Mouse (Mus musculus) brain, adult 2 months (tissue): ENCODE measurements around the gene Lsr.
"Not testable (repeated sequence)": the region's sequence is repeated elsewhere in the genome, so short reads cannot be mapped to it uniquely, and the experiment has no call there.

Experiments
- DNase-seq: peaks from one replicate; pipeline ENCODE4 v3.0.0; 2011; ENCODE audit warnings: low read depth, low spot score

The Lsr gene

DNA sequence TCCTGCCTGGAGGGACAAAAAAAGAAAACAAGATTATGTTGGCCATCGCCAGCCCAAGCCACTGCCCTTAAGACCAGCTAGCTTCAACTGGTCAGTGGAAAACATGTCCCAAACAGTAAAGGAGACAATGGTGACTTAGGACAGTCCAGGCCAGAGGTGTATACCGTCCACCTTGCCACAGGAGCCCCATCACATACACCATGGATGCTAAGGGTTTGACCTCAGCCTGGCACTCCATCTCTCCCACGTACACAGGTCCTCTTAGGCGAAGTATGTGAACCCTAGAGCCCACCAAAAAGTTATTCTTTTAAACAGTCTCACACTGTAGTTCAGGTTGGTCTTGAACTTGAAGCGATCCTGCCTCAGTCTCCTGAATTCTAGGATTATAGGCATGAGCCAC lies 10.4 kb downstream of the Lsr start:
- DNase-seq, result no peak

DNA sequence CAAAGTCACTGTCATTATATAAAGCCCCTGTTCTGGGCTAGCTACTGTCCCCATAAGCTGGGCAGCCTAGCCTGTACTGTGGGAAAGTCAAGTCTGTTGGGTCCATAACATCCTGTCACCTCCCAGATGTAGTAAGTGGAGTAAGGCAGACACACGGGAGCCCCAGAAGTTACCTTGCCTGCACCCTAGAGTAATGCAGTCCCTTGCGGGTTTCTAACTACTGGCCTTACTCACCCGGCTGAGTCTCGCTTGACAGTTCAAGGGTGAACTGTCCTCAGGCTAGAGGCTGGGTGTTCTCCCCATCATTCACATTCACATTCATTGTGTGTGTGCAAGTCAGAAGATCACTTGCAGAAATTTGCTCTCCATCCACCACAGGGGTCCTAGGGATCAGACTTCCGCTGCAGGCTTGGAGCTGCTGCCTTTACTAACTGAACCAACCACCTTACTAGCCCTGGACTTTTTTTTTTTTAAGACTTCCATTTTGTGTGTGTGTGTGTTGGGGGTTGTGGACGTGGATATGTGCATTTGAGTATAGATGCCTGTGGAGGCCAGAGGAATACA lies 13.4 kb downstream of the Lsr start:
- DNase-seq, result no peak

DNA sequence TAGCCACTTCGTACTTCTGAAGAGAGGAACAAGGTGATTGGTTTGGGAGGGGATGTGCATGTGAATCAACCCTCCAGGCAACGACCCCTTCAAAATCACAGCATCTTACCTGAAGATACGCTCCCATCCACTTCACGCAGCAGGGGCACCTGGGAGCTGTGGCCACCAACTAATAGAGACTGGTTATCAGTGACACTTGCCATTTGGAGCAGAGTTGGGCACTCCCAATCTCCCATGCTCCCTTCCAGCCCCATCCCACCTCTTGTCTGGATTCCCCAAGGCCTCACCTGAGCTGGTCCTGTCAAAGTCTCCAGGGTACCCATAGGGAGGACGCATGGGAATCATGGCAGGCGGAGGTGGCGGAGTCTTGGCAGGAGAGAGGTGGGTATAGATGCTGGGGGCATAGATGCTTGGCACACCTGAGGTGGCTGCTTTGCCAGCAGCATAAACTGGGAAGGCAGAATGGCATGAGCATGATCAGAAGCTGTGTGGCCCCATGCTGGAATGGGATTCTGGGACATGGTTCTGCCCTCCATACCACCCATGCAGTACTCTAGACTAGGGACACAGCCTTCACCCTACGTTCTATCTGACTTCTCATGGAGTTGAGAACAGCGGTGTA lies 14.3 kb downstream of the Lsr start:
- no peak for DNase-seq

DNA sequence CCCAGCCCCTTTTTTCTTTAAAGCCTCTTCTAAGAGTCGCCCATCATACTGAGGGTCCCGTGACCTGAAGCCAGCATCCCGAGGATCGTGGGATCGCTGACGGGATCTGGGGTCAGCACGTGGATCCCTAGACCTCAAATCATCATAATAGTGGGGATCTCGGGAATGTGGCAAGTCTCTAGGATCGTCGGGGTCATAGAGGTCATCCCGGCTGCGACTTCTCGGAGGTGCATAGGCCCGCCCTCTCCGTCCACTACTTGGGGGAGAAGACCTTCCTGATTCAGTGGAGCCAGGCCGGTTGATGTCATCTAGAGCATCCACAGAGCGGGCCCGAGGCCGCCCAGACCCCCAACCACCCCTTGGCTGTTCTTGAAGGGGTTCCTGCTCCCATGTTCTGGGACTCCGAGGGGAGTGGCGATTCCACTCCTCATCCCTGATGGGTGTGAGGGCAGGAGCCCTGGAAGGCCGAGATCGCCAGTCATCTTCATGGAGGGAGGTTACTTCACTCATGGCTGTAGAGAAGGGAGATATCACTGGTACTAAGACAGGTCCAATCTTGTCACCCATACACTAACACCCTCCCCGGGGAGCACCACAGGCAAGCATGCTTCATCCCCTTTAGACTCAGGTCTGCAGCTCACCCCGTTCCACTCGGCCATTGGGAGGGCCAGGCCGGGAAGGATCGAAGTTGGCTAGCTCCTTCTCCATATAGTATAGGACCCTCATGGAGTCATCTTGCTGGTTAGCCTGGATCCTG lies 15.0 kb downstream of the Lsr start:
- DNase-seq, result no peak

DNA sequence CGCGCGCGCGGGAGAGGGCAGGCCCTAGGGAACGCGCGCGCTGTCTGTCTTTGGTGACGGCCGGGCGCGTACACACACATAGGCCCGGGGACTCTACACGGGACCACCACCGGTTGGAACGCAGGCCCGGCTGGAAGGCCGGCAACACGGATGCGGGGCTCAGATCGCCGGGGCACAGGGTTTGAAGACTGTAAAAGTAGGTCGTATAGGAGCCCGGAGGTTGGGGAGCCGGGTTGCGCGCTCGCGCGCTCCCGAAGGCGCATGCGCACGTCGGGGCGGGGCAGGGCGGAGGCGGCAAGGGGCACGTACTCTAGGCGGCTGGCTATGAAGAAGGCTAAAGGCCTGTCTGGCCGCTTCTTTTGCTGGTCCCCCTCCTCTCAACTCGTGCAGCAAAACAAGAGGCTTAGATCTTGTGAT lies 15.9 kb downstream of the Lsr start:
- peak; percentile 91 for DNase-seq

DNA sequence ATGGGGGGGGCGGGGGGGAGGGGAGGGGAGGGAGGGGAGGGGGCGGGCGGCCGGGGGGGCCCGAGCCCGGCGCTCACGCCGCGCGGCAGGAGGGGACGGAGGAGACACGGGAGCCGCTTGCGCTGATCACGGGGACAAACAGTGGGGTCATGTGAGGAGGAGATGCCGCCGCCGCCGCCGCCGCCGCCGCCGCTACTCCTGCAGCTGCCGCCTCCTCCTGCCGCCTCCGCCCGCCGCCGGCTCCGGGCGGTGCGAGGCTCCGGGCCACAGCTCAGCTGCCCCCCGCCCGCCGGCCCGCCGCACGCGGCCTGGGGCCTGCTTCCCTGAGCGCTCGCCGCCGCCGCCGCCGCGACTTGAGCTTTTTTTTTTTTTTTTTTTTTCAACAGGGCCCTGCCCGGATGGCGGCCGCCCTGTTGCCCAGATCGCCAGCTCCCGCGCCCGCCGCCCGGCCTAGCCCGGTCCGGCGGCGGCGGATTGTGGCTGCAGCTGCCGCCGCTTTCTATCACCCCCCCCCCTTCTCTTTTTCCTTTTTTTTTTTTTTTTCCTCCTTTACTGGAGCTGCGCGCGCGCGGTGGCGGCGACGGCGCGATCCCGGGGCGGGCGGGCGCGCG lies 16.4 kb downstream of the Lsr start, which contains the start of gene Usf2:
Usf2 (minus strand) TSS at position 48 of the 611 bp plus-strand sequence.
- DNase-seq, result peak; percentile 93

DNA sequence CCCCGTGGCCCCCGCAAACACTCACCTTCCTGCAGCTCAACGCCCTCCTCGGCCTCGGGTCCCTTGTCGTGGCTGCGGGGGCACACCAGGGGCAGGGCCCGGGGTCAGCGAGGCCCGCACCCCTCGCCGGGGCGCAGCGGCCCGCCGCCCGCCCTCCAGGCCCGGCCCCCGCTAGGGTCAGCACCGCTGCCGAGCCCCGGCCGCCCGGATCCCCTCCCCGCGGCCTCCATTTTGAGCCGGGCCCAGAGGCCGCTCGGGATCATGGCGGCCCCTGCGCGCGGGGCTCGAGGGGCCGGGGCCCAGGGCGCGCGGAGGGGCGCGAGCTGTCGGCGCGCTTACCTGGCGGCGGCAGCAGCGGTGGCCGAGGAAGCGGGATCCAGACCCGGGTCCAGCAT lies 16.9 kb downstream of the Lsr start:
- DNase-seq, result no peak

DNA sequence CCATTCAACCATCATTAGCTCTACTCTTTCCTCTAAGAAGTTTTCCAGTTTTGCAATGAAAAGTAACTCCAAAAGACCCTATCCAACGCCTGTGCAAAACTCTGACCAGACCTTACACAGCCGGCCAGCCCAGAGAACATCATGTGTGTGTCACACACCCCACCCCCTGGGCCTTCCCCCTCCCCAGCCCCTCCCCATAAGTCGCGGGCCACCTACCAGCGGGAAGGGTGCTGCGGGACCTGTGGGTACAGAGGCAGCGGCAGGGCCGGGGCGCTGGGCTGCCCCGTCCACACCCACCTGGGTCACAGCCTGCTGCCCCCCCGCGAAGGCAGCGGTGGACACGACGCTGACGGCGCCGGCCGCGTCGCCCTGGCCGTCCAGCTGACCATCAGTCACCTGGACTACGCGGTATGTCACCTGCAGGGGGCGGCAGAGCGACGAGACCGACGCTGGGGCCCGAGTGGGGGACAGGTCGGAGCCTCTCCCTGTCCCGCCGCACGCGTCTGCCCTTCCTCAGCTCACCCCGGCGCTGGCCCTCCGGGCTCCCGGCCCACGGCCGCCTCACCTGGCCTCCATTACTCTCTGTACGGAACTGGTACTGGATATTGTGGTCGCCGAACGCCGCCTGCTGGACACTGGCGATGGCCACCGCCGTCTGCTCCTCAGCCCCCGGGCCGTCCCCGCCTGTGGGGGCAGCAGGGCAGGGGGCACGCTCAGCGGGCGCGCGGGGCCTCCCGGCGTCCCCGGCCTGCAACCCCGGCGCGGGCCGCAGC lies 17.5 kb downstream of the Lsr start:
- DNase-seq, result peak; percentile 91

DNA sequence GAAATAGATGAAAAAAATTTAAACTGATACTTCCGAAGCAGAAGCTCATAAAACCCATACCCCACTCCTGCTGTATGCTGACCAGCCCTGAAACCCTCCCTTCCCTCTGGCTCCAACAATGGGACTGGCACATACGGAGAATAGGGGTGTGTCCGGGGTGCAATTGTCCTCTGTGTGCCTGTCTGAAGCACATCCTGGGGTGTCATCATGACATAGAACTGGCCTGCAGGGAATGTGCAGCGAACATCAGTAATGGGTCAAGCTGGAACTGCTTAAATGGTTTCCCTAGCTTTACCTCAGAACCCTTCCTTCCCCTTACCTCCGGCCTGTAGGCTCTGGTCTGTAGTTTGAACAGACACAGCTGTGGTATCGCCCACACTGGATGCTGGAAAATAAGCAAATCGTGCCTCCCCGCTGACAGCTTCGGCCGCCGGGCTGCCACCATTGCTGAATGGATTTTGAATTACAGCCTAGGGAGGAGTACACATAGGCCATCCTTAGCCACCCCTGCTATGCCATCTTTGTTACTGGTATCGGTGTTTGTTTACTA lies 18.2 kb downstream of the Lsr start:
- DNase-seq, result peak; percentile 19

DNA sequence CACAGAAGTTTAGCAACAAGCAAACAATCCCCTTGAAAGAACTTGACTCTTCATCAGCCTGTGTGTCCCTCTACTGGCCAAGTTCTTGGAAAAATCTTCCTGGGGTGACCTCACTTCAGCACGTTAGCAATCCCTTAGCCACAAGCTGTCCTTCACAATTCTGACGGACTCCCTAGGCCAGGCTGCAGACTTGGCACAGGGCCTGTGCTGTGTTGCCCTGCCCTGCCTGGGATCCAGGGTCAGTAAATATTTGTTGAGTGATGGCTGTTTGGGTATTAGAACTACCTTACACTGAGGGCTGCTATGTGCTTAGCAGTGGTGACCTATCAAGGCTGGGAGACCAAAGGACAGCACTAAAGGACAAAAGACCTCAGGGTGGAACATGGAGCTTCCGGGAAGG lies 19.2 kb downstream of the Lsr start:
- DNase-seq, result no peak

DNA sequence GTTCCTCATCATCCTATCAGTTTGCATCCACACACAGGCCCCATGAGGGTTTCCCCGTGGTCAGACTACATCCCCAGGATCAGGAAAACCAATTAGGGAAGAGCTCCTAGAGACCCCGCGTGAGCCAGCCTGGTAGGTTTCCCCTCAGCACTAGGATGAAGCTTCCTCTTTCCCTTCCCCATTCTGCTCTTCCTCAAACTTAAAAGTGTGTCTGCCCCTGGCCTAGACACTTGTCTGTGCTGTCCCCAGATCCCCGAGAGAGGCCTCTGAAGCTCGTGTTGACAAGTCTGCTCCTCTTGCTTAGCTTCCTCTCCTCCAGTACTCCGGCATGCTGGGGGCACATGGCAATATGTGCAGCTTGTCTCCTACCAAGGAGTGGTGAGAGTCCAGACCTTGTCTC lies 19.8 kb downstream of the Lsr start:
- peak; percentile 51 for DNase-seq

DNA sequence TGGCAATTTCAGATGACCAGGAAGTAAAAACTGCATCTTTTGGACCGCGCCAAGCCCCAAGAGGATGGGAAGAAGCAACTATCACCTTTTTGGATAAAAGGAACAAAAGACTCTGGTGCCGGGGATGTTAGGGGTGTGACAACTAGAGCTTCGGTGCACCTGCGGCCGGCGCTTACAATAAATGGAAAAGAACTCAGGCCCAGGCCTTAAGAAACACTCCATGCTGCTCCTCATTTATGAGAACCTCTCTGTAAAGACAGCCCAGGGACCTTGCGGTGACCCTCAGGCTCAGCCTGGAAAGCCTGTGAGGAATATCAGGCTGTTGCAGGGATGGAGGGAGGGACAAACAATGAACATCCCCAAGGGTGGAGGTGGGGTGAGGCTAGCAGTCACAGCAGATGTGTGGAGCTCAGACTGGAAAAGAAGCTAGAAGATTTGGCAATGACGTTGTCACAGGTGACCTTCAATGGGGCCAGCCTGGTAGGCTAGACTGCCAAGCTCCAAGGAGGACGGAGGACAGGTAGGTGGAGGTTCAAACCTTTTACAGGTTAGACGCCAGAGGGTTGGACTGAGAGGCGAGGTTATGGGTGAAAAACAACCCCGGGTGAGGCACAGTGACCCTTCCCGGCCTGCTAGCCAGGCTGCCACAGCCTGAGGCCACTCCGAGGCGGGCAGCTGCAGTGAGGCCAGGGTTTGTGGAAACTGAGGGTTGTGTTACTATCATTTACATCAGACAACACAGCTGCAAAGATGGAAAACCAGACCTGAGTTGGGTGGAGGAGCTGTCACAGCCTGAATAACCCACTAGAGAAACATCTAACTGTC lies 20.6 kb downstream of the Lsr start:
- no peak for DNase-seq

DNA sequence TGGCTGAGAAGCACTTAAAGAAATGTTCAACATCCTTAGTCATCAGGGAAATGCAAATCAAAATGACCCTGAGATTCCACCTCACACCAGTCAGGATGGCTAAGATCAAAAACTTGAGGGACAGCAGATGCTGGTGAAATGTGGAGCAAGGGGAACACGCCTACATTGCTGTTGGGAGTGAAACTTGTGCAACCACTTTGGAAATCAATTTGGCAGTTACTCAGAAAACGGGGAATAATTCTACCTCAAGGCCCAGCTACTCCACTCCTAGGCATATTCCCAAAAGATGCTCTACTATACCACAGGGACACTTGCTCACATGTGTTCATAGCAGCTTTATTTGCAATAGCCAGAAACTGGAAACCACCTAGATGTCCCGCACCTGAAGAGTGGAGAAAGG lies 23.4 kb downstream of the Lsr start:
- DNase-seq, result not testable (repeated sequence)

DNA sequence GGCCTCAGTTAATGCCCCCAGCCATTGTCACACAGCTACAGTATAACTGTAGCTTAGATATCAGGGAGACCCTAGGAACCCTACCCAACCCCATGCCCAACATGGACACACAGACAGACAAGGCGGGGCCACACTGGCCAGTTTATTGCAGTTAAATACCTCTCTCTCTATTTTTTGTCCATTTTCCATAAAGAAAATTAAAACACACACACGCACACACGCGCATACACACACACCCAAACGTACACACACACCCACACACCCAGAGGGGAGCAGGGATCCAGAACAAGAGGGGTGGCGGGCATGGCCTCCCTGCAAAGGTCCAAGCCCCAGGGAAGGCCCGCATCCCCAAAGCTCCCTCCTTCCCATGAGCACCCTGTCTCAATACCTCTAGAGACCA lies 27.4 kb downstream of the Lsr start:
- no peak for DNase-seq

DNA sequence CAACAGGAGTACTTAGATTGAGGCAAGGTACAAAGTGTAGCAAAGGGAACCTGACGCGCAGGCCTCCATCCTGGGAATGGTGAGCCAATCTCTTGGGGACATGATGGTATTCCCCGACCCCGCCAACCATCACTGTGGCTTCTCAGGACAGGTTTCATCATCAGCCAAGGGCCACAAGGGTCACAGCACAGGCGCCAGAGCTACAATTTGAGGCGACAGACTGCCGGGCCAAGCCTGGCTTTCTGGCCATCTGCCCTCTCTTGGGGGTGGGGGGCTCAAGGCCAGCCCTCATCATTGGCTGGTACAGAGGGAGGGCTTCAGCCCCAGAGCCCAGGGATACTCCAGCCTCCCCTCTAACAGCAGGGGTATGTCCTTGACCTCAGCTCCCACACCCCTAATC lies 27.8 kb downstream of the Lsr start:
- not testable (repeated sequence) for DNase-seq

DNA sequence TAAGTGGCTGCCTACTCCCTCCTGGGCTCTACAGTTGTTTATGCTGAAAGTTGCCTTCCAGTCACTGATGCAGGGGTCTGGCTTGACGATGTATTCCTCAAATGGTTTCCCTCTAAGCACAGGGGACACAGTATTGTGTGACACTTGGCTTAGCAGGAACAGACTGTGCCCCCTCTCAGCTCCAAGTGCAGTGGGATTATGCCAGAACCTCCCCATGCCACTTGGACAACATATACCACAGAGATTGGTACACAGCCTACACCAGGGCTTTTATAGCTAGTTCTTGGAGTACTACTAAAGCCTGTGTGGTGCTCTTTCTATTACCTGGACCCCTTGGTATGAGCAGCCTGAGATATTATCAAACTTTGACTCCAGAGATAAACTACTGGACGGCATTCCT lies 28.6 kb downstream of the Lsr start:
- not testable (repeated sequence) for DNase-seq

DNA sequence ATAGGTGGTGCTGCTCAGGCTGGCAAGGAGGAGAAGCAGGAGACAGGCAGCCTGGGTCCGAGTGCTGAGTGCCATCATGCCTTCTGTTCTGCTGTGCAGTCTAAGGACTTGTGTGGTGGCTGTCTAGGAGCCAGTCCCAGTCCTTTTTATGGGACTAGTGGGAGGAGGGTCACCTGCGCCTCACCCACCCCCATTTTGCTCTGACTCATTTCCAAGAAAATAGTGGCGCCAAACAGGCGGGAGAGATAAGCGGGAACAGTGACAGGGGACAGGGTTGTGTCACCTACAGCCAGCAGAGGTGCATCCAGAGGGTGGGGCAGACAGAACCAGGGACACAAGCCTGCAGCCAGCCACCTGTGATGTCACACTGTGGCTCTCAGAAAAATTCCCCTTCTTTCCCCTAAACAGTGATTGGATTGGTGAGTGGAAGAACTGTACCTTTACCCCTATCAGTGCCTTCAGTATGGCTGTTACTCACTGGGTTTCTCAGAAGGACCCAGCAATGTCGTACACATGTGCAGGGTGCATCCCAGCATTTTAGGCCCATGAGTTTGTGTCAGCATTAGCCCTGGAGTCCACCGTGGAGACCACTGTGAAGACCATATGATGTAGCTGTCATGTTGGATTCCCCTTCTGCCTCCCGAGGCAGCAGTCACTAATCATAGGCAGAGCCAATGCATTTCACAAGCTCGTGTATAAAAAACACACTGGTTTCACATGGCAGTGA lies 29.2 kb downstream of the Lsr start, which contains the start of gene Hamp:
Hamp (minus strand) TSS at position 124 of the 727 bp plus-strand sequence.
- no peak for DNase-seq

DNA sequence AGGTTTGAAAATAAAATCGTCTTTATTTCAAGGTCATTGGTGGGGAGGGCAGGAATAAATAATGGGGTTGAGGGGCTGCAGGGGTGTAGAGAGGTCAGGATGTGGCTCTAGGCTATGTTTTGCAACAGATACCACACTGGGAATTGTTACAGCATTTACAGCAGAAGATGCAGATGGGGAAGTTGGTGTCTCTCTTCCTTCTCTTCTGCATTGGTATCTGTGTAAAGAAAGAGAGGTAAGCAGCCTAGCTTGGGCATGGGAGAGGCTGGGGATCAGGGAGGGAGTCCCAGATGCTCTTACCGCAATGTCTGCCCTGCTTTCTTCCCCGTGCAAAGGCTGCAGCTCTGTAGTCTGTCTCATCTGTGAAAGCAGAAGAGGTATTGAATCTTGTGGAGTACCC lies 30.9 kb downstream of the Lsr start:
- DNase-seq, result not testable (repeated sequence)

DNA sequence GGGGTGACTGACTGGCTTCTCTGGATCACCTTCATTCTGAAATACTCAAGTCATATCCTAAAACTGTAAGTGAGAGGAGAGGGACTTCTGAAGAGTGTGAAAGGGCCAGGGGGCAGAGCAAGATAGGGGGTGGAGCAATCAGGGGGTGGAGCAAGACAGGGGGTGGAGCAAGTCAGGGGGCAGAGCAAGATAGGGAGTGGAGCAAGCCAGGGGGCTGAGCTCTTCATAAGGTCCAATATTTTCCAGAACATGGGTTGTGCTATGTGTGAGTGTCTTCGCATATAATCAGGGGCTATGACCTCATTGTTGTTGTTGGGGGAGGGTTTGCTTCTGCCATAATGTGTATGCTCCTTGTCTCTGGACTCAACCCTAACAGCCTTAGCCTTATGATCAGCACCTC lies 33.2 kb downstream of the Lsr start:
- DNase-seq, result not testable (repeated sequence)
